Mouse (Mus musculus) ES-CJ7 (cell line): Measurements from ENCODE around the gene Gm5460.

Experiments
- DNase-seq: peaks from one replicate; pipeline ENCODE4 v3.0.0; 2011; ENCODE audit warnings: low read depth, low spot score

The Gm5460 gene

DNA sequence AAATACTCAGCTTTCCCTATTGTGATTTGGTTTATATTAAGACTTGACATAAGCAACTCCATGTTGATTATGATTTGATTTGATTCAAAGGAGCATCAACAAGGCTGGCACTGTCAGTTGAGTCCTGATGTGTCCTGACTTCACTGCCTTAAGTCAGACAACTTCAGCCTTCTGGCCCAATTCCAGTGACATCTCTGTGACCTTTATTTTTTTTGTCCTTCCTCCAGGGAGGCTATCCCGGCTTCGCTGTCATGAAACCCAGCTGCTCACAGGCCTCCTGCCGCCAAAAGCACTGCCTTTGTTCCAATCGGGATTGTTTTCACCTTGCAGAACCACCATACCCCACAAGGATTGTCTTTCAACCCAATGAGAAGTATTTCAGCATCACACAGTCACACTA lies 58.8 kb downstream of the Gm5460 start:
- no peak for DNase-seq

DNA sequence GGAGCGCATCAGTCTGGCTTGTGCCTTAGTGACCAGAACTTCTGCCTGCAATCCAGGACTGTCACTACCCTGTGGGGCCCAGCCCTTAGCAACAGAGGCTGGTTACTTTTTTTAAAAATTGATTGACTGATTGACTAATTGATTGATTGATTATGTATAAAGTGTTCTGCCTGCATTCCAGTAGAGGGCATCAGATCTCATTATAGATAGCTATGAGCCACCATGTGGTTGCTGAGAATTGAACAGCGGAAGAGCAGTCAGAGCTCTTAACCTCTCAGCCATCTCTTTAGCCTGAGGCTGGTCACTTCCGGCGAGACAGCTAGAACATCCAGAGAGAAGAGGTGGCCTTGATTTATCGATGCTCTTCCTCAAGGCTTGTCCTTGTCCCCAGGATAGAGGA lies 60.7 kb downstream of the Gm5460 start:
- no peak for DNase-seq

DNA sequence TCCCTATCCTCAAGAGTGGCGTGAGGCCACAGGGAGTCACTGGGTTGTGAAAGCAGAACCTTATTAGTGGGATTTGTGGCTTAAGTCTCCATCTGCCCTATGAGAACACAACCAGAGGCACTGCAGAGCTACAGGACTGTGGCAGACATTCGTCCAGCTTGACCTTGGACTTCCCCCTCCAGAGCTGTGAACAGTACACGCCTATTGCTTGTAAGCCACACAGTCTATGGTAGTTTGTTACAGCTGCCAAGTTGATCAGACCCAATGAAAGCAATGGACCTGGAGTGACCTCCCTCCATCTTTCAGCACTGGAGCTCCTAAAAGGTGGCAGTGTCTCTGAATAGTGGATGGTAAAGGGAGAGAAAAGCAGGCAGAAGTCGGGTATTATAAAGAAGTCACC lies 61.7 kb downstream of the Gm5460 start:
- DNase-seq, result no peak

DNA sequence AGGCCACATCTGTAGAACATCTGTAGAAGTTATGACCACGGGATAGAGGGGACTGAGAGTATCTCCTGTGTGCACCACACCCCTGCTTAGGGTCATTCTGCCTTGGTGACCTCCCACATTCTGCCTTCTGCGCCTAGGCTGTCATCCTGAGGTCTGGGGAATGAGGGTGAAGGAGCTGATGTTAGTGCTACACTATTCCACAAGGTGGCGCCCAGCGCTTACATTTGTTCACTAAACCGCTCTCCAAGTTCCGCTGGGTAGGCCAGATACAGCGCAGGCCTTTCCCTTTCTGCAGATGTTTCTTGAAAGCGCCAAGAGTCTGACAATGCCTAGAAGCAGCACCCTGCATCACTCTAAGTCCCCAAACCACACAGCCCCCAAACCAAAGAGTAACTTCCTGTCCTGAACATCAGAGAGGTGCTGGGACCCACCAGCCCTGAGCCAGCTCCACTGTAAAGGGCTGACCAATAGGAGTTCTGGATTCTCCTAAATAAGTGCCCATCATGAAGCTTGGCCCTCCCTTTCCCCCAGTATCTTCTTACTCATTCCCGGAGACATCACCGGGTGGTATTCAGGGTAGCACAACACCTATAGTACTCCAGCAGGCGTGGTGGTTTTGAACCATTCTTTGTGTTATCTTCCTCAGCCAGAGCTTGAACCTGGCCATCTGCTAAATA lies 63.9 kb downstream of the Gm5460 start:
- peak; percentile 86 for DNase-seq

DNA sequence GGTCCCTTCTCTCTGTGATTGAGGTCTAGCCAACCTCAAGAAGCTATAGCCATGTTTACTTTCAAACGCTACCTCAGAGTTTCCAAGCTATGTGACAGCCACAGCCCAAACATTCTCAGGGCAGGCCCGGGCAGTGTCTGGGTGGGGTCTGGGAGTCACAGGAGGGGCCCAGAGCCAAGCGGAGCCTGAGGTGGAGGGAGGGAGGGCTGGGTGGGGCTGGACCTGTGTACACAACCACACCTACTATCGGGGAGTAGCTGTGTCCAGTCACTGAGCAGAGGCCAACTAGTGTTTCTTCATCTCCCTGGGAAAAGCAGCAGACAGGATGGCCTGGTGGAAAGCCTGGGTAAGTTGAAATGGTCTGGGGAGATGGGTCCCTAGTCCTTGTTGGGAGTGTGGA lies 69.2 kb downstream of the Gm5460 start, which contains the start of gene Anxa8:
TSS of gene Anxa8 (plus strand) at position 251 of the 400 bp plus-strand sequence.
- no peak for DNase-seq

DNA sequence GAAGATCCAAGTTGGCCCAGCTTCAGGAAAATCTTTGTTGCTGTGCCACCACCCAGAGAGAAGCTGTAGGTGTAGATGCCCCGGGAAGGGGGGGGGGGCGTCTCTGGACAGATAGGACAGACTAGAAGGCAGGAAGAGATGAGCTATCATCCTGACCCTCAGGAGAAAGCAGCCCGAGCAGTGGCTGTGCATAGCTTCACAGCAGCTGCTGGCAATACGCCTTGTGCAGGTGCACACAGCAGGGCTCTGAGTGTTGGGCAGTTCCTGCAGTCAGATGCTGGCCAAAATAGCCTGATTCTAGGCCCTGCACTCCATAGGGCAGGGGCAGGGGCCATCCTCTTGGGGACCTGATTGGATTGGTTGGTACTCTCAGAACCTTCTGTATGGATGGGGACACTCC lies 70.2 kb downstream of the Gm5460 start:
- no peak for DNase-seq

DNA sequence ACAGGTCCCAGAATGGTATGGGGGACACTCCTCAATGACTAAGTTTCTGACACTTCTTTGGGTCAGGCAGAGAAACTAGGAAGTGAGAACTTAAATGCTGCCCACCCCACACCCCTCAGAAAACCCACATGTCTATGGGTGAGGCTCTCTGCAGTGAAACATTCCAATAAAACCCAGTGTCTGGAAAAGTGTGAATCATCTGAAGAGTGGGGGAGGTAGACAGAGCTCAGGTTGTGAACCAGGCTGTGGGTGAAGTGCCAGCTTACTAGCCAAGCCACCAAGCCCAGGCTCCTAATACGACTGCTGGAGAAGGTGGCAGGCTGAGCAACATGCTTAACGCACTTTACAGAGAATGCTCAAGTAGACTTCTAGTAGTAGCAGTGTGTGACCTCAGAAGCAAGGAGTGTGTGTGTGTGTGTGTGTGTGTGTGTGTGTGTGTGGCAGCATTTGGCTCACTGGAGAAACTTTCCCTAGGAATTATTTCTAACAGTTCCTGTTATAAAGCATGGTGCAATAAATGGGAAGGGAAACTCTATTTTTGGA lies 71.4 kb downstream of the Gm5460 start:
- DNase-seq, result no peak

DNA sequence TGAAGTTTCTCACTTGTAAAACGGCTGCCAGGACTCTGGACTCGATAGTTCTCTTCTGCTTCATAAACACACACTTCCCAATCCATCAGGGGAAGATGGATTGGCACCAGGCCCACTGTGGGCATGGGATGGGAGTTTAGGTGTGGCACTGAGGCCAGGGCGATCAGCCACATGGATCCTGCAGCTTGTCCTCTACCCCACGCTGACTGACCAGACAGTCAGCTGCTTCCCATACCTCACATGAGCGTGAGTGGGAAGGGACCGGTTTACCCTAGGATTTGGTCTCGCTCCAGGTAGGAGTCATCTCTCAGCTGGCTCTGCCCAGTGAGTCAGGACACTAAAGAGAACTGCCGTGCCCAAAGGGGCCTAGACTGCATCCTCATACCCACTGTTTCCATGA lies 73.2 kb downstream of the Gm5460 start:
- DNase-seq, result no peak

DNA sequence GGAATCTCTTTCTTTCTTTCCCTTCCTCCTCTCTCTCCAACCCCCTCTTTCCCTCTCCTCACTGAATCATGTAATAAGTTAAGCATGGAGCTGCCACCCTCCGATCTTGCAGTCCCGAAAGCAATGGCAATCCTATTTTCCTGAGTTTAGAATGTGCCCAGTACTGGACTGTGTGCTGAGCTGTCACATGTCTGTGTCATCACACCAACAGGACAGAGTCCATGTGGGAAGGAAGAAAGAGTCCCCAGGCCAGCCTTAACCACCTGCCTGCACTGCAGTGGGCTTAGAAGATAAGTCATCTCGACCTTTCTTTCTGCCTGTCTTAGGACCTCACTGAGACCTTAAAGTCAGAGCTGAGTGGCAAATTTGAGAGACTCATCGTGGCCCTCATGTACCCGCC lies 74.9 kb downstream of the Gm5460 start:
- DNase-seq, result no peak

DNA sequence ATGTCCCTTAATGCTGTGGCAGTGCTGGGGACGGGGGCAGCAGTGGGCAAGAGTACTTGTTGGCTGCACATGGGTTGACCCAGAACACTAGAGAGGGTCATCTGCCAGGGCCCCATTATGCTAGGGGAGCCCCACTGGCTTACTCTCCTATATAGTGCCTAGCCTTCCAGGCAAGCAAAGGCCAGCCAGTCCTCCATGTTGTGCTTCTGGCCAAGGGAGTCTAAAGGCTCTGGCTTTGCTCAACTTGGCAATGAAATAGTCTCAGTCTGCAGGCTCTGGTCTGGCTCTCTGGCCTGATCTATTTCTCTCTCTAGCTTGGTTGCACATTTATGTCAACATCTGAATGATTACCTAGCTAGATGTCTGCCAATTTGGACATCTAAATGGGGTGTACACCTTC lies 76.3 kb downstream of the Gm5460 start:
- DNase-seq, result no peak

DNA sequence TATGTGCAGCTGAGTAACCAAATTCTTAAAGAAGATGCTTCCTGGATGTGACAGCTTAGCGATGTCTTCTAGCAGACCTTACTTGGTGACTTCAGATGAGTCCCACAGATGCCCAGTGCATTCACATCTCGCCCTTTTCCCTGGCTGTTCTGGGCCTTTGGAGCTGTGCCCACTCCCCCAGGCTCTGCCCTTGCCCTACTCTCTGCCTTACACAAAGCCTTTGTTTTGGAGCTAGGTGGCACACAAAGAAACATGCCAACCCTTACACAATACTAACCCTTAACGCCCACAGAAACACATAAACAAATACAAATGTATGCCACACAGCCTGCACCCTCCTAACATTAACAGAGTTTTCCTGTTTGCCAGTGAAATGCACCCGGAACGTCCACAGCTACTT lies 79.6 kb downstream of the Gm5460 start:
- no peak for DNase-seq
